Mouse (Mus musculus) adrenal gland, postnatal 10 days (tissue): Measurements from ENCODE around the gene Ahdc1. TPM values are rescaled to one million over a fixed set of nuclear protein-coding genes. Genes with fewer than 3 reads are reported as not detected.

Experiments used
- DNase-seq: peaks from one replicate; pipeline ENCODE4 v3.0.0; 2021; ENCODE audit warnings: mixed read lengths
- total RNA-seq, 2 experiments: library from RNA; stranded (reverse); gene quantifications; 2 replicates each; pipeline ENCODE4 v1.2.3; 2021

The Ahdc1 gene
- total RNA-seq, 2 experiments from 2014 or later: 50.8 to 74.3 TPM

- DNase-seq: peak; percentile 26
Observed at GRCm38 (mm10) chr4:133055163-133055951, 44.3 kb downstream of the Ahdc1 start.

- DNase-seq: peak; percentile 90
Observed at GRCm38 (mm10) chr4:133056069-133056890, 45.2 kb downstream of the Ahdc1 start.

GRCm38 (mm10) chr4:133057389-133058122, 46.5 kb downstream of the Ahdc1 start:
- DNase-seq: peak; percentile 83

GRCm38 (mm10) chr4:133058123-133058453, 47.0 kb downstream of the Ahdc1 start:
- no peak for DNase-seq

GRCm38 (mm10) chr4:133058513-133059480, 47.7 kb downstream of the Ahdc1 start:
- peak; percentile 46 for DNase-seq

GRCm38 (mm10) chr4:133060702-133061101, 49.6 kb downstream of the Ahdc1 start:
- no peak for DNase-seq

- no peak for DNase-seq
Observed at GRCm38 (mm10) chr4:133061798-133062197, 50.7 kb downstream of the Ahdc1 start.

GRCm38 (mm10) chr4:133062286-133062685, 51.2 kb downstream of the Ahdc1 start:
- DNase-seq: no peak

- no peak for DNase-seq
Observed at GRCm38 (mm10) chr4:133063203-133063602, 52.1 kb downstream of the Ahdc1 start.

GRCm38 (mm10) chr4:133063799-133064198, 52.7 kb downstream of the Ahdc1 start:
- peak; percentile 53 for DNase-seq

GRCm38 (mm10) chr4:133064791-133065190, 53.7 kb downstream of the Ahdc1 start:
- DNase-seq: no peak

GRCm38 (mm10) chr4:133065894-133066386, 54.9 kb downstream of the Ahdc1 start:
- DNase-seq: no peak

- DNase-seq: peak; percentile 41
Observed at GRCm38 (mm10) chr4:133068400-133069138, 57.5 kb downstream of the Ahdc1 start.

GRCm38 (mm10) chr4:133070388-133070787, 59.3 kb downstream of the Ahdc1 start:
- DNase-seq: peak; percentile 30

- DNase-seq: peak; percentile 35
Observed at GRCm38 (mm10) chr4:133070821-133071372, 59.8 kb downstream of the Ahdc1 start.

GRCm38 (mm10) chr4:133073192-133073591, 62.1 kb downstream of the Ahdc1 start:
- no peak for DNase-seq

- peak; percentile 37 for DNase-seq
Observed at GRCm38 (mm10) chr4:133074070-133074819, 63.2 kb downstream of the Ahdc1 start.

GRCm38 (mm10) chr4:133074894-133075572, 64.0 kb downstream of the Ahdc1 start:
- peak; percentile 31 for DNase-seq

- DNase-seq: no peak
Observed at GRCm38 (mm10) chr4:133078947-133079346, 67.9 kb downstream of the Ahdc1 start.
